Mouse (Mus musculus): ENCODE results near the gene Dusp6. TPM values are rescaled to one million over a fixed set of nuclear protein-coding genes. Genes with fewer than 3 reads are reported as not detected.

Gene Dusp6
- polyA plus RNA-seq, 1 experiment, result 0.10 TPM

DNA sequence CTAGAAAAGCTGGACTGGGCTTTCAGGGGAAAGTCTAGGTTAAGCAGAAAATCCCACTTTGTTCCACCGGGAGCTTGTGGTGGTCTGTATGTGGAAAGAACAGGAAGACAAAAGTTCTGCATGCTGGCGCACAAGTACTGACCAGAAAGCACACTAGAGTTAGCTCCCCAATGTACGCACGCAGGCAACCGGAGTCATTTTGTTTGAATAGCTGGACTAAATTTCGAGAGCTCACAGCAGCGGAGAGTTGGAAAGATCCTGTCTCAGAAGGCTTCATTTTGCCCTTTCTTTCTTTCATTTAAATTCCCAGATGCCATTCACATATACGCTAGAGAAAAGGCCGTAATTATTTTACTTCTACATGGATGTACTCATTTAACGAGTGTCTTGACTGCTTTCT lies 20.3 kb upstream of the Dusp6 start:
- no peaks in the 10 kb centered on the region for H3K27me3 ChIP-seq (ENCODE audit: control insufficient read depth)
- H3K4me1 ChIP-seq (ENCODE audit: control insufficient read depth), result no peaks in the 10 kb centered on the region
- H3K9me3 ChIP-seq (ENCODE audit: control insufficient read depth, low read length), result 0 out of 2 replicates have a peak, but pooled peaks cover 2% of the 10 kb centered on the region
- no peaks in the 10 kb centered on the region for H3K36me3 ChIP-seq (ENCODE audit: control insufficient read depth)
- no peak overlapping the region for H3K4me3 ChIP-seq (replicated peaks)
- TF ChIP-seq GATA1 (IDR thresholded peaks at IDR 0.05; ENCODE audit: low read length) (no peak), TAL1 (IDR thresholded peaks at IDR 0.05; ENCODE audit: low read length) (no peak)

DNA sequence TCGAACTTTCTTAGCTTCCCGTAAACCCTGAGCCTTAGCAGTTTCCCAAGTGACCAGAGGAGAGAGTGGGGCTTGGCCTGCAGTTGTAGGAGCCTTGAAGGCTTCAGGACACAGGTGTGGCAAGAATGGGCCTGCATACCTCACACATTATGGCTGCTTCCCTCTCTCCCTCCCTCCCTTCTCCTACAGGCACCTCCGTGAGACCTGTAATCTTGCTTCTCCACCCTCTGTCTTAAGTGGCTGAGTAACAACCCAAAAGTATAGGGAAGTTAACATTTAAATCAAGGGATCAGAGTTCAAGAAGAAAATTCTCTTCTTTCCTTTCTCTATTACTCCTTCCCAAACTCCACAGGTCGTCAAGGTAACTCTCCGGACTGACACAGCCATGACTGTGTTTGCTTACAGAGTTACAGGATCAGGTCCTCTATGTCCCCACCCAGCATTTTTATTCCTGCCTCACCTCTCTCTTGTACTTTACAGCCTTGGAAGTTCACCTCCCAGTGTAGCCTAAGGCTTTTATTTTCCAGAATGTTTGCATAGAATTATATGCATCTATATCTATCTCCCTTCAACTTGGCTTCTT lies 19.0 kb upstream of the Dusp6 start:
- H3K4me1 ChIP-seq (ENCODE audit: control insufficient read depth), result no peaks in the 10 kb centered on the region
- 0 out of 2 replicates have a peak, but pooled peaks cover 2% of the 10 kb centered on the region for H3K9me3 ChIP-seq (ENCODE audit: control insufficient read depth, low read length)
- H3K4me3 ChIP-seq (replicated peaks), result no peak overlapping the region
- no peaks in the 10 kb centered on the region for H3K36me3 ChIP-seq (ENCODE audit: control insufficient read depth)
- H3K27me3 ChIP-seq (ENCODE audit: control insufficient read depth), result no peaks in the 10 kb centered on the region
- TF ChIP-seq GATA1 (IDR thresholded peaks at IDR 0.05; ENCODE audit: low read length), result no peak
- TF ChIP-seq TAL1 (IDR thresholded peaks at IDR 0.05; ENCODE audit: low read length), result no peak

DNA sequence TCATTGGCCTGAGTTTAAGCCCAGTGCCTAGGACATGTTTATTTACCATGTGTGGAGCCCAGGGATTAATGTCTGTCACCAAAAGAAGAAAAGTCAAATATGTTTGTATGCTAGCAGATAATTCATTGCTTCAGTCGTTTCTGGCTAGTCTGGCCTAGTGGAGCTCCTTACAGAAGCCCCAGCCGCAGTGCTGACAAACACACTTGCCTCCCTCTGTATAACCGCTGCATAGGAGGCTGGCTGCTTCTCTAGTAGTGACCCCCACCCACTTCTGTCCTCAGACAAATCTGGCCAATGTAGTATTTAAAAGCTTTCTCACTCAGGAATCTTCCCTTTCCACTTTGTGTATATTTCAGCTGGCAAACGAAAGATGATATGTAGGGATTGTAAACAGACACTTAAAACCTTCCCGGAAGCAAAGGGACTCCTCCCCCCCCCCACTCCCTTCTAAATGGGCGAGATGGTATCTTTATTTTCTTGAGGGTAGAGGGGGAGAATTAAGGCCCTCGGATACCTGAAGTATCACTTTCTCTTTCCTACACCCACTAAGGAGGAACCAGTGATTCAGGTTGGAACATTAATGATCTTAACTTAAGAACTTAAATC lies 18.3 kb upstream of the Dusp6 start:
- Histone ChIP-seq H3K4me3 (replicated peaks) (no peak overlapping the region), H3K36me3 (ENCODE audit: control insufficient read depth) (no peaks in the 10 kb centered on the region), H3K4me1 (ENCODE audit: control insufficient read depth) (no peaks in the 10 kb centered on the region), H3K27me3 (ENCODE audit: control insufficient read depth) (no peaks in the 10 kb centered on the region), H3K9me3 (ENCODE audit: control insufficient read depth, low read length) (0 out of 2 replicates have a peak, but pooled peaks cover 2% of the 10 kb centered on the region)
- TF ChIP-seq GATA1 (IDR thresholded peaks at IDR 0.05; ENCODE audit: low read length), result no peak
- no peak for TF ChIP-seq TAL1 (IDR thresholded peaks at IDR 0.05; ENCODE audit: low read length)

DNA sequence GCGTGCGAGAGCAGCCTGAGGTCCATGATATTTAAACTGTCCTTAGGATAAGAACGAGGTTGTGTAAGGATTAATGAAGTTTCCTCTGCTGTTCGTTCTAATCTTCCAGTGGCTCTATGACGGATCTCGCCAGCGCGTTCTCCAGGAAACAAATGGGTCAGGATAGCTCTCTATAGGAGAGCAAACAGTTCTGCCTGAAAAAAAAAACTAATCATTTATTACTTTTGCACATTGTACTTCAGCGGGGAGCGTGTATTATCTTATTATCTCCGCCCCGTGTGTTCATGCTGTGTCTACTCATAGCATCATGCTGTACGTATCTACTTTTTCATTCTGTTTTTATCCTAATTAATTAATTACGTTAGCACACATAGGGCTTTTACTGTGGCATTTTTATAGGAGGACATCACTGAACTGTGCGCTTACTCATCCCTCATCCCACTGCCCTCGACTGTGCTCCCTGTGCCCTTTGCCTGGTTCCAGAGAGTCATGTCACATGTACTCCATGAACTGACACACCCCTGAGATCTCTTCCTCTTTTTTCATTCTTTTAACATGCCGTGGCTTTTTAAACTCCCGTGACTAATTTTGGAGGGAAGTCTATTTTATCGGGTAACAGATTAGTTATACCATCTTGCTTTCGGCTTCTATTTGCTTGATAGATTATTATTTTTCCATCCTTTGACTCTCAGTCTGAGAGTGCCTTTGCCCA lies 16.1 kb upstream of the Dusp6 start:
- TF ChIP-seq TAL1 (IDR thresholded peaks at IDR 0.05; ENCODE audit: low read length) (no peak), GATA1 (IDR thresholded peaks at IDR 0.05; ENCODE audit: low read length) (no peak)
- Histone ChIP-seq H3K4me1 (ENCODE audit: control insufficient read depth) (no peaks in the 10 kb centered on the region), H3K36me3 (ENCODE audit: control insufficient read depth) (no peaks in the 10 kb centered on the region), H3K4me3 (replicated peaks) (no peak overlapping the region), H3K9me3 (ENCODE audit: control insufficient read depth, low read length) (no peaks in the 10 kb centered on the region), H3K27me3 (ENCODE audit: control insufficient read depth) (no peaks in the 10 kb centered on the region)

DNA sequence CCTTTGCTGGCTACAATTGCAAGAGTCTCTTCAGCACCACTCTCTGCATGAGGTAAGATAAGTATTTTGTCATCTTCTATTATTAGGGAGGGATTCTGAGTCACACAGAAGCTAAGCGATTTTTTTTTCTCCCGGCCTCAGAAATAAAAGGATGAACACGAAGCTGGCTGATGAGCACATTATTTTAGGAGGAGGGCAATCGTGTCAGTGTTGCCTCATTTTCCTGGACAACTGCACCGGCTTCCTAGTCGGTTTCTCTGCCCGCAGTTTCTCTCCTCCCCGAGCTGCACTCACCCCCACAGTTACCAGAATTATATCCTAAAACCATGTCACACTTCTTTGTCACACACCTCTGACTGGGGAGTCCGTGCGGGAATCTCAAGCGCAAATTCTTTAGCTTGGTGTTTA lies 12.2 kb upstream of the Dusp6 start:
- no peaks in the 10 kb centered on the region for H3K4me1 ChIP-seq (ENCODE audit: control insufficient read depth)
- H3K9me3 ChIP-seq (ENCODE audit: control insufficient read depth, low read length), result no peaks in the 10 kb centered on the region
- H3K4me3 ChIP-seq (replicated peaks), result no peak overlapping the region
- no peaks in the 10 kb centered on the region for H3K36me3 ChIP-seq (ENCODE audit: control insufficient read depth)
- no peaks in the 10 kb centered on the region for H3K27me3 ChIP-seq (ENCODE audit: control insufficient read depth)
- TF ChIP-seq GATA1 (IDR thresholded peaks at IDR 0.05; ENCODE audit: low read length) (no peak), TAL1 (IDR thresholded peaks at IDR 0.05; ENCODE audit: low read length) (no peak)

DNA sequence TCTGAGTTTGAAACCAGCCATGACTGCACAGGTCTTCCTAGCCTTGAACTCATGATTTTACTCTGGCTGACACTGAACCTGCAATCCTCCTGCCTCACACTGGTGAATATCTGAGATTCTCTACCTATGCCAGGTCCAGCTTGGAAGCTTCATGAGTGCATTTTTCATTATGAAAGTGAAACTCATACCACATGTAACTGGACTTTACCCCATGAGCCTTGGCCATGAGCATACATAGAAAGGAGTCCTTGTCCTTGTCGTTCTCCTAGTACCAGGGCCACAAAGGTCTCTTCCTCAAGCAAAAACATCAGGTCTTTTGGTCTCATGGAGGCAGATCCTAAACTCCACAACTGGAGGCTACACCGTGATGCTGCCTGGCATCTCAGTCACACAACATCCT lies 9.6 kb upstream of the Dusp6 start:
- Histone ChIP-seq H3K4me1 (ENCODE audit: control insufficient read depth) (no peaks in the 10 kb centered on the region), H3K4me3 (replicated peaks) (no peak overlapping the region), H3K36me3 (ENCODE audit: control insufficient read depth) (no peaks in the 10 kb centered on the region), H3K9me3 (ENCODE audit: control insufficient read depth, low read length) (no peaks in the 10 kb centered on the region), H3K27me3 (ENCODE audit: control insufficient read depth) (no peaks in the 10 kb centered on the region)
- TF ChIP-seq TAL1 (IDR thresholded peaks at IDR 0.05; ENCODE audit: low read length) (no peak), GATA1 (IDR thresholded peaks at IDR 0.05; ENCODE audit: low read length) (no peak)

DNA sequence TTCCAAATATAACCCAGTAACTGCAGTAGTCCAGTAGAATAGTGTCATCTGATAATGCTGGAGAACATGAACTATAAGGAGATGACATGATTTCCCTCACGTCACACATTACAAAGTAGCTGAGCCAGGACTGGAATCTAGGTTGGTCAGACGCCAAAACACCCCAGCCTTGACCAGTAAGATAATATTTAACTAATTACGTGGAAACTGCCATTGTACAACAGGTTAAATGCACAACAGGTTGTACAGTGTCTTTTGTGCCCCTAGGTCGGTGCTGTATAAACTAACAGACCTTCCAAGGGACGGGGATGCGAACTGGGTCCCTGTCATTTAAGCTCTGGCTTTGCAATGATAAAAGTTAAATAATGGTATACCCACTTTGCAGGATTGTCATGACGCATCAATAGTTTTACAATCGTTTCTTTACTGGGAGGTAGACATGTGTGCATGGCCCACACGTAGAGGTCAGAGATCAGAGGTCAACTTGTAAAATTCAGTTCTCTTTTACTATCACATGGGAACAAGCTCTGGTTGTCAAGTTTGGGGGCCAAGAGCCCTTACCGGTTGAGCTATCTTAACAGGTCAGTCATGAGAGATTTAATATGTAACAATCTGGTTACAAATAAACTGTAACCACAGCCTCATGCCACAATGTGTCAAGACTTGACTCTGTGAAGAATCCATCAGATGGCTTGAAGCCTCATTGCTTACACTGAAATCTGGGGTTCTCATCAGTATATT lies 7.0 kb upstream of the Dusp6 start:
- H3K4me3 ChIP-seq (replicated peaks), result no peak overlapping the region
- H3K9me3 ChIP-seq (ENCODE audit: control insufficient read depth, low read length), result no peaks in the 10 kb centered on the region
- H3K36me3 ChIP-seq (ENCODE audit: control insufficient read depth), result no peaks in the 10 kb centered on the region
- TF ChIP-seq GATA1 (IDR thresholded peaks at IDR 0.05; ENCODE audit: low read length), result no peak
- no peaks in the 10 kb centered on the region for H3K4me1 ChIP-seq (ENCODE audit: control insufficient read depth)
- H3K27me3 ChIP-seq (ENCODE audit: control insufficient read depth), result peaks cover 12% of the 10 kb centered on the region

DNA sequence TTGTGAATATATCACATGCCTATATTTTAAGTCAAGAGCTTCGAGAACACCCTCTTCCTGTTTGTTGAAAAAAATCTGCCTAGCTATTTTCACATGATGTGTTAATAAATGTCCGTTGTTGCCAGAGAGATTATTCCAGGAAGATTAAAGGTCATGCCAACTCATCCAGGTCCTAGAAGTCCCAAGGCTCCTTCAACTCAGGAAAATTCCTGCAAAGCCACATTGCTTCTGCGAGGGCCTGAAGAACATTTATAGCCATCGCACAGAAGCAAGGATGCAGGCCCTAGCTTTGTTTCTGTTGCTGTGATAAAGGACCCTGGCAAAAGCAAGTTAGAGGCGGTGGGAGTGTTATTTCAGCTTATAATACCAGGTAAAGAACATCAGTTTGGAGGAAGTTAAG lies 5.5 kb upstream of the Dusp6 start:
- no peaks in the 10 kb centered on the region for H3K36me3 ChIP-seq (ENCODE audit: control insufficient read depth)
- H3K4me1 ChIP-seq (ENCODE audit: control insufficient read depth), result peaks cover 4% of the 10 kb centered on the region; the same call in 1 of the 2 replicates
- H3K27me3 ChIP-seq (ENCODE audit: control insufficient read depth), result peaks cover 28% of the 10 kb centered on the region
- no peaks in the 10 kb centered on the region for H3K9me3 ChIP-seq (ENCODE audit: control insufficient read depth, low read length)
- no peak overlapping the region for H3K4me3 ChIP-seq (replicated peaks)
- TF ChIP-seq TAL1 (IDR thresholded peaks at IDR 0.05; ENCODE audit: low read length), result no peak
- TF ChIP-seq GATA1 (IDR thresholded peaks at IDR 0.05; ENCODE audit: low read length), result no peak

DNA sequence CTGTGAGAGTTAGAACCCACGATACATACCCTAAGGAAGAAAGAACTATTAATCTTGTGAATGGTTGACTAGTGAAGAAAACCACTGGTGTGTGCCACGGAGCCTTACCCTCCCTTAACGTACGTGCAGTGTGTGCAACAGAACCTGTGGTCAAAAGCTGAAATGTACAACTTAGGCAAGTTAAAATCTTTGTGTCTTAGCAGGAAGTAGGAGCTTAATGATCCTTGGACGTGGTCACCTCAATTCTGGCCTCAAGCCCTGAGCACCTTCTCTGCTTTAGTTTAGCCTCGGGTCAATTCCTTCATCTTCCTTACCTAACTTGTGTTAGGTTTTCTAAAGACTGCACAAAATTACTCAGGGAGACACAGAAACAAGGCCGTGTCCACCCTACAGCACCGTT lies 3.2 kb upstream of the Dusp6 start:
- Histone ChIP-seq H3K4me1 (ENCODE audit: control insufficient read depth) (peaks cover 8% of the 10 kb centered on the region), H3K36me3 (ENCODE audit: control insufficient read depth) (no peaks in the 10 kb centered on the region)
- no peak for TF ChIP-seq GATA1 (IDR thresholded peaks at IDR 0.05; ENCODE audit: low read length)
- no peak for TF ChIP-seq TAL1 (IDR thresholded peaks at IDR 0.05; ENCODE audit: low read length)

More for the DNA sequence above, 3.2 kb upstream of the Dusp6 start:
- H3K27me3 ChIP-seq (ENCODE audit: control insufficient read depth), result peaks cover 51% of the 10 kb centered on the region
- H3K4me3 ChIP-seq (replicated peaks), result no peak overlapping the region
- H3K9me3 ChIP-seq (ENCODE audit: control insufficient read depth, low read length), result peaks cover 4% of the 10 kb centered on the region; the same call in 1 of the 2 replicates

Measured in erythroblast, embryonic 14.5 days (primary cell).